Mouse (Mus musculus): ENCODE results near the gene Cbr1. TPM values are rescaled to one million over a fixed set of nuclear protein-coding genes. Genes with fewer than 3 reads are reported as not detected.
"Not testable (repeated sequence)": the region's sequence is repeated elsewhere in the genome, so short reads cannot be mapped to it uniquely, and the experiment has no call there.

Cbr1 gene
- total RNA-seq, 2 experiments from 2014 or later, result 26.1 to 27.5 TPM

DNA sequence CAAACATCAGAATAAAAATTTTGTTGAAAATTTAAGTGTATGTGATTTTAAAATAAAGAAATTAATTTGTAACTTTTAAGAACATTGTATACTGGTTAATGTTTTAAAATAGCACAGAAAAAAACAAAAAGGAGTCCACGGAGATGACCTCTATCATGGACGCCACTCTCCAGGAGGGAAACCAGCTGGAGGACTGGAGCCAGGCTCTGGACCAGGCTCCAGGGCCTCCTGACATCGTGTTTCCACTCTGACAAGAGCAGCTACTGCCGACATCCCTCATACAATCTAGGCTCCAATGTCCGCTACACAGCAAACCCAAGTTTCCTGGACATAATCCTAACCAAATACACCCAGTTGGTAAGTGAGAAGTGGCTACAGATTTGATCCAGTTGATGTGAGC lies 9.9 kb upstream of the Cbr1 start:
- DNase-seq (ENCODE audit: low spot score), result no peak
- intact Hi-C loops (cut with DNase I), result no loop called here

DNA sequence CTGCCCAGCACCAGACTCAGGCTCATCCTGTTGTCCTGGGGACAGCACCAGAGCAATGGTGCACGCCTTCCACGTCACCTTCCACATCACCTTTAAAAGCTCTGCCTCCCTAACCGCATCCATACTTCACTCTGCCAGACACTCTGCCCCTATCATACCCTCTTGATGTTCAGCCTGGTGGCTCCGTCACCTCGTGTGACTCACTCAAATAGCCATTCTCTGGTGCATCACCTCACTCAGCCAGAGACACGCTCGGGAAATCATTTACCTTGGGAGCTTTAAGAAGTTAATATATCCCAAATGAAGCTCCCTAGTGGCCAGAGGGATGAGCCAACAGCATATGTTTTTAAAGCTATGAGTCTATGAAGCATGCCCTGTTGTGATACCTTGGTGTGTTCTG lies 8.8 kb upstream of the Cbr1 start:
- DNase-seq (ENCODE audit: low spot score), result no peak
- intact Hi-C loops (cut with DNase I), result no loop called here

DNA sequence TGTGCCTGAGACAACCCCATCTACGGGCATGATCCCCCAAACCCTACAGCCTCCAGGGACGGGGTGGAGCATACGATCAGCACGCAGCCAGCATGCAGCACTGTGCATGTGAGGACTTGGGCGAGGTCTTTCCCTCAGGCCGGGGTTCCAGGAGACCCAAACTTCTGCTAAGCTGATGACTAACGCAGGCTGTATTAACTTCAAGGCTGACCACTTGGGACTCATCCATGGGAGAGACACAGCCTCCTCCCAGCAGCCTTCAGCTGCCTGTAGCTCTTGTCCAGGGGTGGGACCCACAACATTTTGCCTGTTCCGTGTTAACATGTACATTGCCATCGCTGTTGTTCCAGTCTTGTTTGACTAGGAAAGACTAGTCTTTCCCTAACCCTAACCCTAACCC lies 8.1 kb upstream of the Cbr1 start:
- intact Hi-C loops (cut with DNase I), result no loop called here
- DNase-seq (ENCODE audit: low spot score), result no peak

DNA sequence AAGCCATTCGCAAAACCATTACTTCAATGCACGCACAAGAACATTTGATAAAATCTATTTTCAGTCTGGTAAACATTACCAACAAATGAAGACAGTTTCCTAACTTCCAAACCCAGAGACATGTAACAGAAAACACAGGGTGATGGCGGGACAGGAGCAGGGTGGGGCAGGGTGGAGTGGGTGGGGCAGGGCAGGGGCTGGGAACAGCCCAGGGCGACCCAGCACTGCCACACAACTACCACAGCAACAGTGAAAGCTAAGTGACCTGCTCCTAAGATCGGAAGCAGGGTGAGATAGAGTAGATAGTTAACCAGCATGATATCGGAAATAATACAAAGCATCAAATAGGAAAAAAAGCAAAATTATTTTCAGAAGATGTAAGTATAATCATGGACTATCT lies 6.2 kb upstream of the Cbr1 start:
- no peak for DNase-seq (ENCODE audit: low spot score)
- intact Hi-C loops (cut with DNase I), result no loop called here

DNA sequence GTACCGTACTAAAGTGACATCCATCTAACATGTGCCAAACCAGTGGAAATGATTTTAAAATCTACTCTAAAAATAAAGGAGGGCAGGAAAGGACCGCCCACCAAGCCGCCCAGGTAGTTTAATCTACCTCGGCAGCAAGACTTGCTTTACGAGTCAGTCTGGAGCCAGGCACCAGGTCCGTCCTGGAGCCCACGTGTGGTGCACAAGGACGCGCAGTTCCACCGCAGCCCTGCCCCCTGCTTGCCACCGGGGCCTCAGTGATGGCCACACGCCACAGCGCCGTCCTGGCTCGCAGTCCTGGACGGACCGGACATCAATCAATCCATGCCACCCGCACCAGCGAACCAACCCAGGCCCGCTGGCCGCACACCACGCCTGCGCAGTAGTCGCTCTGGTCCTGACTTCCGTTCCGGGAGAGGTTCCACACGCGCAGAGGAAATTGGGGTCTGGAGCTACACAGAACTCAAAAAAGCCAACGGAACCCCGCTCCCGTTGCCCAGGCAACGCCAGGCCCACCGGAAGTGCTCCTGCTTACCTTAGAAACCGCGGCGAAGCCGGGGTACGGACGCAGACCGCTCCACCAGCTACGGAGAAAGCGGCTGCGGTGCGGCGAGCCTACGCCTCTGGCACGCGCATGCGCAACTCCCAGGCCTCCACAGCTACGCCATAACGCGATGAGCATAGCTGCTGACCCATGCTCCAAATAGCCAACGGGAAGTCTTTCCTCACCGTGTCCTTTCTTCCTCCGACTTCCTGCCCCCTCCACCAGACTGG lies 2.0 kb upstream of the Cbr1 start, which contains the start of gene Setd4:
Setd4 (minus strand) TSS at position 625 of the 774 bp plus-strand sequence.
- intact Hi-C loops (cut with DNase I), result no loop called here
- peak; percentile 87 for DNase-seq (ENCODE audit: low spot score)

DNA sequence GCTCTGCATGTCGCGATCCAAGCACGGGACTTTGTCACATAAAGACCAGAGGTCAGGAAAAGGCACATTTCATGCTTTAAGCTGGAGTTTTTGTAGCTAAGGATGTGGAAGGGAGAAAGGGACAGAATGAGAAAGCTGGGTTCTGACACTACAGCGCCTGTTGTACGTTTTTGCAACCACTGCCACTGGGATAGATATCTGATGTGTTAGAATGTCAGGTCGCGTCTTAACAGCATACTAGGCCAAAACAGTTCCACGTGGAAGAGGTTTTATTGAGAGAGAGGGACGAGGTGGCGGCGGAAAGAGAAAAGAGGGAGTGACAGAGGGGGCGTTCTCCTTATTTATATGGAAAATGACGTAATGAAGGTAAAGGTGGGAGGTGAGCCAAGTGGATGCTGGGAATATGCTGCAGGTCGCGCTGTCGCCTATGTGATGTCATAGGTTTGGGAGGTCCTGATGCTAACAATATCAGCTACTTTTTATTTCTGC lies 1.1 kb upstream of the Cbr1 start:
- intact Hi-C loops (cut with DNase I), result no loop called here
- no peak for DNase-seq (ENCODE audit: low spot score)

DNA sequence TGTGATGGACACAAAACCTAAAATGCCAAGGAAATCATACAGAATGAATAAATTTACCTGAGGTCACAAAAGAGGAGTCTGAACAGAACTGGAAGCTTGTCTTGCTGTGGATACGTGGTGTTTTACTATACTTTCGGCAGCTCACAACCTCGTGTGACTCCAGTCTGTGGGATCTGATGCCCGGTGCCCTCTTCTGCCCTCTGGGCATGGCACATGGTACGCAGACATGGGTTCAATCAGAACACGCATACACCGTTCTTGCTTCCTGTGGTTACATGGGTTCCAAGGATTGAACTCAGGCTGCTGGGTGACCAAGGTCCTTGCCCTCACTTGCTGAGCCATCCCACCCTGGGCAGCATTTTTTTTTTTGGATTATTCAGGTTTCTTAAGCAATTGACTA lies 493 bp downstream of the Cbr1 start:
- intact Hi-C loops (cut with DNase I), result no loop called here
- no peak for DNase-seq (ENCODE audit: low spot score)

DNA sequence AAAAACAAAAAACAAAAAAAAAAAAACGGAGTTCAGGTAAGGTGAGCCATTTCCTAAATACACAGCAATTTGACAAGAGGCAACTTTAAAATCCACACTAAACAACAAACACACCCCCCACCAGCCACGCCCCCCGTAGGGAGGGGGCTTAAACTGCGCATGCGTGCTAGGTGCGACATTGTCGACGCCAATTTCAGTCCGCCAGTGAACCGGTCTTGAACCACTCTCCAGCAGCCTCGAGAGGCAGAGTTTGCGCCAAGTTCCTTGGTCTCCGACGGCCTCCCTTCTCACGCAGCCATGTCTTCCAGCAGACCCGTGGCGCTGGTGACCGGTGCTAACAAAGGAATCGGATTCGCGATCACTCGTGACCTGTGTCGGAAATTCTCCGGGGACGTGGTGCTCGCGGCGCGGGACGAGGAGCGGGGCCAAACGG lies 2.0 kb downstream of the Cbr1 start:
- intact Hi-C loops (cut with DNase I), result no loop called here

DNA sequence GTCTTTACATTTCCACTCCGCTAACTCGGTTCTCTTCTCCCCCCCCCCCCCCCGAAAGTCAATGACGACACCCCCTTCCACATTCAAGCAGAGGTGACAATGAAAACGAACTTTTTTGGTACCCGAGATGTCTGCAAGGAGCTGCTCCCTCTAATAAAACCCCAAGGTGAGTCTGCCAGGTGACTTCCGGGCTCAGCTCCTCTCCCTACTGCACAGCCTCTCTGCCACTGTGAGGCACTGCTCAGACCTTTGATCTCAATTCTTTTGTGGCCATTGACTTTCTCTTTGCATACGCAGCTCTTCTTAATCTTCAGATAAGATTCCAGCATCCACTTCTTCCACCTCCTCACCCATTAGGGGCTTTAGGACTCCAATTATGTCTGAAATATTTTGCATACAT lies 3.1 kb downstream of the Cbr1 start:
- no peak for DNase-seq (ENCODE audit: low spot score)
- intact Hi-C loops (cut with DNase I), result no loop called here

More for the DNA sequence above, 2.0 kb downstream of the Cbr1 start:
- peak; percentile 72 for DNase-seq (ENCODE audit: low spot score)

DNA sequence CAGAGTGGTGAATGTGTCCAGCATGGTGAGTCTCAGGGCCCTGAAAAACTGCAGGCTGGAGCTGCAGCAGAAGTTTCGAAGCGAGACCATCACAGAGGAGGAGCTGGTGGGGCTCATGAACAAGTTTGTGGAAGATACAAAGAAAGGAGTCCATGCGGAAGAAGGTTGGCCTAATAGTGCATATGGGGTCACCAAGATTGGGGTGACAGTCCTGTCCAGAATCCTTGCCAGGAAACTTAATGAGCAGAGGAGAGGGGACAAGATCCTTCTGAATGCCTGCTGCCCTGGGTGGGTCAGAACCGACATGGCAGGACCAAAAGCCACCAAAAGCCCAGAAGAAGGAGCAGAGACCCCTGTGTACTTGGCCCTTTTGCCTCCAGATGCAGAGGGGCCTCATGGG lies 4.1 kb downstream of the Cbr1 start:
- no peak for DNase-seq (ENCODE audit: low spot score)
- intact Hi-C loops (cut with DNase I), result loop anchor here (10.0 kb wide), 1 partner anchor 155 kb away; no protein-coding TSS in a partner anchor

DNA sequence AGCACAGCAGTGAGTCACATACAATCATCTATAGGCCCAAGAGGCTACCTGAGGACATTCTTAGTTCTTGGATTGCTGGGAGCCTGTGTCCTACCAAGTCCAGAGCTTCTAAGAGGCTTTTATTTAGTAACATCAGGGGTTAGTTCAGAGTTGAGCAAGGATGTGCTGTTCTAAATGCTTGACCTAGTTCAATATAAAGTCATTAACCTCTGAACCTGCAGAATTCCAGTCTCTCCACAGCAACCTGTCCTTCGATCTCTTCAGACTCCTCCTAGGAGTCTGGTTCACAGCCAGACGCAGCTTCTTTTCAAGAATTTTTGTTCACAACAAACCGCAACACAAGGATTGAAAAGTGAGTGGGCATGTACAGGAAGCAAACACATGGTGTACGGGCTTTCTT lies 5.3 kb downstream of the Cbr1 start:
- intact Hi-C loops (cut with DNase I), result loop anchor here (10.0 kb wide), 1 partner anchor 154 kb away; no protein-coding TSS in a partner anchor
- no peak for DNase-seq (ENCODE audit: low spot score)

DNA sequence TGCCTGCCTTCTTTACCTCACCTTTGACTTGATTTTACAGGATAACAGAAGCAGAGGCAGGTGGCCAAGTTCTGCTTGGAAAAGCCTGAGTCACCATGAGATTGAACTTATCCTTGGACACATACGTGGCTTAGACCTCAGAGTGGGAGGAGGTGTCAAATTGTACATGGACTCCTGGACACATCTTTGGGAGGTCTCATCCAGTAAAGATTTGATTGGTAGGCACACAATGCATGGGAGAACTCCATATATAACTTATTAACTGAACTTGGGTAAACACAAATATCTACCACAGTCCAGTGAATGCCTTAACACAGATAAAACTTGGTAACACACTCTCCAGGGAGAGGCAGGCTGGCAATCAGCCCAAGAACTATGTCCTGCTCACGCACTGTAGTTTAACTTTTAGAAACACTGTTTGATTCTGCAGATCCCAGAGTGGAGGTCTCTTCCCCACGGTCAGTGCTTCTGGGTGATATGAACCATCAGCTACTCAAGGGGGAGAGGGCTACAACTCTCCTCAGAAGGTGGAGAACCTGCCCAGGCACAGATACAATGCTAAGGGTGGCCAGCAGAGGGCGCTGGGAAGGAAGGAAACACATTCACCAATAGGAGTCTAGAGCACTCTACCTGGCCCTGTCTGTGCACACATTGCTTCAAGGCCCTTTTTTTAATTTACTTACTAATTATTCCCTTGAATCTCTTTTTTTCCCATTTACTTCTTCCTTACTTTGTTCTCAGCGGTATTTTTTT lies 9.6 kb downstream of the Cbr1 start:
- no peak for DNase-seq (ENCODE audit: low spot score)
- intact Hi-C loops (cut with DNase I), result loop anchor here (10.0 kb wide), 1 partner anchor 150 kb away; no protein-coding TSS in a partner anchor

DNA sequence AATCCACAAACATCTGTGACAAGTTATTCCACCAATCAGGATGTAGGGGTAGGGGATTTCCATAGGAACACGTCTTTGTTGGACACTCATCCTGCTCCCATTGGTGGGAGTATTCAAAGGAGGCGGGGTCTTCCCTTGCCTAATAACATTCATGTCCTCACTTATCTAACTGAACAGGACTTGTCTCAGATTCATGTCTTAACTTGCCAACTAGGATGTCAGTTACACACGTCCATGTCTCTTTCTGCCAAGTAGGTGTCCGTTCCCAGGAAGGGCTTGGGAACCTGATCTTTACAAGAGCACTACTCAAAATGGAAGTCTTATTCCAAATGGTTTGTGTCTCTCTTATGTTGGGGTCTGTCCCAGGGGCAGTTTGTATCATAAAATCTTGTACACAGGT lies 18.1 kb downstream of the Cbr1 start:
- DNase-seq (ENCODE audit: low spot score); intact Hi-C loops (cut with DNase I): not testable (repeated sequence)

DNA sequence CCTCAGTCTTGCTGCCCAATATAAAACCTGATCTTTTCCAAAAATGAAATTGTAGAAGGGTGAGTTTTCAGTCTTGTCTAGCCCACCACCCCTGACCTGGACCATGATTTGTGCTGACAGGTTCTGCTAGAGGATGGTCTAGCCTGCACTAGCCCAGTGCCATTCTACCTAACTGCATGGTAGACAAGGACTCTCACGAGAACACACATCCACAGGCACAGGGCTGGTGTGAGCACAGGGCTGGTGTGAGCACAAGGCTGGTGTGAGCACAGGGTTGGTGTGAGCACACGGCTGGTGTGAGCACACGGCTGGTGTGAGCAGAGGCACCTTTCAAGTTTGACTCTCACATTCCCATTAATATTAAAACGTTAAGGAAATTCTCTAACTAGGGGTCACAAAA lies 19.0 kb downstream of the Cbr1 start:
- DNase-seq (ENCODE audit: low spot score), result no peak
- intact Hi-C loops (cut with DNase I), result no loop called here

DNA sequence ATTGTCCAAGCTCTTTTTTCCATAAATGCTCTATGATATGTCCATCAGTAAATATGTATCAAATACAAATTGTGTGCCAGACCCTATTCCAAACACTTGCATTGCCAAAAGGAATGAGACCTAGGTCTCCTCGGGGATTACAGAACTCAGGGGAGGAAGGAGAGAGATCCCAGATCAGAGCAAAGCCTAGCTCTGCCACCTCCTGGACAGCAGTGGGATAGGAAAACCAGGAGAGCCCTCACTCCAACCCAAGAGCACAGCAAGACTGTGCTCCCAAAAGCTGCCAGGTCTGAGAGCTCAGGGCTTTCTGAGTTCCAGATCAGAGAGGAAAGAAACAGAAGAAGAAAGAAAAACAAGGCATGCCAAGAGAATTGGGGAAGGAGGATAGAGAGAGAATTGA lies 21.1 kb downstream of the Cbr1 start:
- DNase-seq (ENCODE audit: low spot score), result no peak
- intact Hi-C loops (cut with DNase I), result no loop called here

DNA sequence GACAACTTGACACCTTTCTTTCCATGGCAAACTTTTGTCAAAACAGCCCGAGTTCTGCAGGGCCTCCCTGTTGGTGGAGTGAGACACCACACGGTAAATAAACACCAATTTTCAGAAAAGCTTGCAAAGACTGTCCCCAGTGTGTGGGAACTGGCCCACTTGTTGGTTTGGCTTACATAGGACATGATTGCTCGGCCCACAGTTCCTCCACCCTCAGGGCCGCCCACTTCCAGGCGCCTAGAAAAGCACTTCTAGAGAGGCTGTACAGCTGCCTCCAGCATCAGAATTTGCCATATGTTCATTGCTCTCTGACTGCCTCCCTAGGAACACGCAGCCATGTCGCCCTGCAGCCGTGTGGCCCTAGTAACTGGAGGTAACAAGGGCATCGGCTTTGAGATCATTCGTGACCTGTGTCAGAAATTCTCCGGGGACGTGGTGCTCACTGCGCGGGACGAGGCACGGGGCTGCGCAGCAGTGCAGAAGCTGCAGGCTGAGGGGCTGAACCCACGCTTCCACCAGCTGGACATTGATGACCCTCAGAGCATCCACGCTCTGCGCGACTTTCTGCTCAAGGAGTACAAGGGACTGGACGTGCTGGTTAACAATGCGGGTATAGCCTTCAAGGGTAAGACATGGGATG lies 22.2 kb downstream of the Cbr1 start, which contains the start of gene Gm5678:
Gm5678 (plus strand) TSS at position 337 of the 640 bp plus-strand sequence.
- no peak for DNase-seq (ENCODE audit: low spot score)
- intact Hi-C loops (cut with DNase I), result no loop called here

DNA sequence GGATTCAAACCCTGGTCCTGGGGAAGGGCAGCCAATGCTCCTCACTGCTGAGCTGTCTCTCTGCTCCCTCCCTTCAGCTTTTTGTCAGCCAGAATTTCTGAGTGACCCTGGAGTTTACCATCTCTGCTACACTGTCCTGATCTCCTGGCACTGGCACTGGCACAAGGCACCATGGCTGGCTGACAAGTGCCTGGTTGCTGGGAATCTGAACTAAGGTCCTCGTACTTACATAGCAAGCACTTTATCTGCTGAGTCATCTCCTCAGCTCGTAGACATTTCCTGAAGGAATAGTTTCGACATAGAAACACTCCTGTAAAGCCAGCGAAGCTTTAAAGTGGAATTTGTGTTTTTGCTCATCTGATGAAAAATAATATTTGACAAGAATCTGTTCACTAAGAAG lies 38.4 kb downstream of the Cbr1 start:
- no peak for DNase-seq (ENCODE audit: low spot score)
- intact Hi-C loops (cut with DNase I), result no loop called here

DNA sequence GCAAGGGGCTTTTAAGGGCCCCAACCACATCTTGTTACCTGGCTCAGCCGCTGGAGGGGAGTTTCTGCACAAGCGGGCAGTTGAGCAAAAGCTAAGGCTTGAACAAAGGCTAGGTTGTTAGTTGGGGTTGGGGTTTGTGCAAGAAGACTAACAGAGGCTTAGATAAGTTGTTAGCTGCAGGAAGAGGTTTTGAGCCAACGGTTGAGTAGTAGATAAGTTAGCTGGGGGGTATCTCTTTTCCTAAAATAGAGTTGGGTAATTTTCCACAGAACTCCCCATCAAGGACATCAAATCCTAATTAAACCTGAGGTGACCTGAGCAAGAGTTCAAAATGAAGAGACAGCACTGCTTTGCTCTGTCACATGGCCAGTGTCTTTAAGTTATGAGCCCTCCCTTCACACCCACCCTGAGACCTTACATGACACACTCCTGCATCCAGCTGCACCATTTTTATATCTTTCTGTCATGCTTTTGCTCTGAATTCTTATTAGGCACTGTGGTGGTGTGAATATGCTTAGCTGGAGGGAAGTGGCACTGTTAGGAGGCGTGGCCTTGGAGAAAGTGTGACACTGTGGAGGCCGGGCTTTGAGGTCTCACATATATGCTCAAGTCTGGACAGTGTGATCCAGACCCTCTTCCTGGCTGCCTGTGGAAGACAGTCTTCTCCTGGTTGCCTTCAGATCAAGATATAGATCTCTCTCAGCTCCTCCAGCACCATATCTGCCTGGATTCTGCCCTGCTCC lies 43.0 kb downstream of the Cbr1 start:
- DNase-seq (ENCODE audit: low spot score), result no peak
- intact Hi-C loops (cut with DNase I), result no loop called here
